Mouse (Mus musculus): ENCODE data around the gene Dcbld2. TPM values are rescaled to one million over a fixed set of nuclear protein-coding genes. Genes with fewer than 3 reads are reported as not detected.

The Dcbld2 gene
- total and polyA plus RNA-seq, 3 experiments, result 2.2 to 3.7 (median 3.3) TPM

GRCm38 (mm10) chr16:58504945-58505344 lies 96.7 kb downstream of the Dcbld2 start:
- H3K27me3 ChIP-seq (replicated peaks), result no peaks in the 10 kb centered on the region
- no peak overlapping the region; the same call in 1 of the 2 replicates for H3K9ac ChIP-seq (ENCODE audit: insufficient read depth, low read depth)
- dilution Hi-C loops (cut with MboI; ENCODE audit: extremely low pct_ligation_motif_present, extremely low pct_unique_long_range_greater_than_20kb, low sequenced_read_pairs), result no loop called here
- no peak overlapping the region for H3K4me3 ChIP-seq (replicated peaks in 1 of 3; ENCODE audit: low read depth in 2 of 3, low read length in 2 of 3, poor library complexity in 1 of 3)
- no peak for DNase-seq (ENCODE audit: extremely low read depth)
- TF ChIP-seq UBTF (IDR thresholded peaks at IDR 0.05; ENCODE audit: low read depth, low read length), result no peak
- TF ChIP-seq NELFE (IDR thresholded peaks at IDR 0.05; ENCODE audit: low read depth, low read length), result no peak
- no peak for TF ChIP-seq MAZ (IDR thresholded peaks at IDR 0.05; ENCODE audit: low read depth, low read length)
- 0 out of 2 replicates have a peak, but pooled peaks have one; percentile 28 for TF ChIP-seq CHD1 (IDR thresholded peaks at IDR 0.05; ENCODE audit: low read depth, low read length)
- TF ChIP-seq ZNF384 (IDR thresholded peaks at IDR 0.05; ENCODE audit: low read depth, low read length), result peak; percentile 62; the same call in 1 of the 2 replicates
- TF ChIP-seq USF2 (conservative IDR thresholded peaks at IDR 0.05; ENCODE audit: low read depth, low read length), result no peak
- 0 out of 2 replicates have a peak, but pooled peaks have one; percentile 26 for TF ChIP-seq ZMIZ1 (IDR thresholded peaks at IDR 0.05; ENCODE audit: low read depth, low read length)
- TF ChIP-seq MXI1 (IDR thresholded peaks at IDR 0.05; ENCODE audit: low read depth, low read length), result no peak
- TF ChIP-seq POLR2AphosphoS2 (IDR thresholded peaks at IDR 0.05; ENCODE audit: low read depth, low read length), result peak; percentile 51; the same call in 1 of the 2 replicates
- TF ChIP-seq IRF4 (IDR thresholded peaks at IDR 0.05; ENCODE audit: low read depth, low read length), result no peak
- no peak for TF ChIP-seq MAX (IDR thresholded peaks at IDR 0.05; ENCODE audit: low read length)
- H3K4me1 ChIP-seq (ENCODE audit: control insufficient read depth in 1 of 2, insufficient read depth in 2 of 2), result peaks cover 23 to 81% of the 10 kb centered on the region in 2 experiments
- 0 out of 2 replicates have a peak overlapping the region, but pooled peaks have one; percentile 26 for H3K27ac ChIP-seq (ENCODE audit: insufficient read depth, low read depth)
- H3K4me2 ChIP-seq (ENCODE audit: insufficient read depth, low read depth, poor library complexity, severe bottlenecking), result peak overlapping the region; percentile 42; the same call in 1 of the 2 replicates
- peaks cover 22 to 55% of the 10 kb centered on the region in 2 experiments for H3K36me3 ChIP-seq (replicated peaks in 1 of 2; ENCODE audit: control insufficient read depth in 1 of 2, insufficient read depth in 1 of 2, low read length in 1 of 2)
- peaks cover 75% of the 10 kb centered on the region for H3K79me2 ChIP-seq (replicated peaks; ENCODE audit: control insufficient read depth, extremely low read depth, insufficient read depth, poor library complexity, severe bottlenecking)
- no peaks in the 10 kb centered on the region for H3K9me3 ChIP-seq (replicated peaks; ENCODE audit: low read length)
- in situ Hi-C loops (cut with MboI; ENCODE audit: low pct_ligation_motif_present, low pct_unique_long_range_greater_than_20kb, low sequenced_read_pairs), result no loop called here

- H3K9me3 ChIP-seq (replicated peaks; ENCODE audit: low read length), result no peaks in the 10 kb centered on the region
- in situ Hi-C loops (cut with MboI; ENCODE audit: low pct_ligation_motif_present, low pct_unique_long_range_greater_than_20kb, low sequenced_read_pairs), result loop anchor here (5.0 to 10.0 kb wide), 2 partner anchors 55 to 193 kb away; no protein-coding TSS in a partner anchor
- H3K4me1 ChIP-seq (ENCODE audit: control insufficient read depth in 1 of 2, insufficient read depth in 2 of 2), result peaks cover 13 to 82% of the 10 kb centered on the region in 2 experiments
- peak overlapping the region; percentile 92 for H3K9ac ChIP-seq (ENCODE audit: insufficient read depth, low read depth)
- H3K27me3 ChIP-seq (replicated peaks), result no peaks in the 10 kb centered on the region
- H3K27ac ChIP-seq (ENCODE audit: insufficient read depth, low read depth), result peak overlapping the region; percentile 77
- H3K4me2 ChIP-seq (ENCODE audit: insufficient read depth, low read depth, poor library complexity, severe bottlenecking), result peak overlapping the region; percentile 96
- dilution Hi-C loops (cut with MboI; ENCODE audit: extremely low pct_ligation_motif_present, extremely low pct_unique_long_range_greater_than_20kb, low sequenced_read_pairs), result no loop called here
- TF ChIP-seq EP300 (IDR thresholded peaks at IDR 0.05; ENCODE audit: low read length) (no peak; the same call in 1 of the 2 replicates), TCF12 (IDR thresholded peaks at IDR 0.05; ENCODE audit: low read depth, low read length) (peak; percentile 34; the same call in 1 of the 2 replicates), SIN3A (IDR thresholded peaks at IDR 0.05; ENCODE audit: low read length) (no peak), POLR2A (IDR thresholded peaks at IDR 0.05; ENCODE audit: low read depth, low read length) (peak; percentile 52; the same call in 1 of the 2 replicates), UBTF (IDR thresholded peaks at IDR 0.05; ENCODE audit: low read depth, low read length) (0 out of 2 replicates have a peak, but pooled peaks have one; percentile 36), ETS1 (conservative IDR thresholded peaks at IDR 0.05; ENCODE audit: low read depth, low read length) (peak; percentile 83), TBP (conservative IDR thresholded peaks at IDR 0.05; ENCODE audit: low read depth, low read length) (peak; percentile 65), BHLHE40 (IDR thresholded peaks at IDR 0.05; ENCODE audit: low read depth, low read length) (peak; percentile 98), ZKSCAN1 (IDR thresholded peaks at IDR 0.05; ENCODE audit: borderline replicate concordance, low read depth, low read length) (no peak), SMC3 (IDR thresholded peaks at IDR 0.05; ENCODE audit: low read depth, low read length) (no peak), MAX (IDR thresholded peaks at IDR 0.05; ENCODE audit: low read length) (no peak), ZNF384 (IDR thresholded peaks at IDR 0.05; ENCODE audit: low read depth, low read length) (peak; percentile 66), ELF1 (IDR thresholded peaks at IDR 0.05; ENCODE audit: low read depth, low read length) (0 out of 2 replicates have a peak, but pooled peaks have one; percentile 6)
- H3K79me2 ChIP-seq (replicated peaks; ENCODE audit: control insufficient read depth, extremely low read depth, insufficient read depth, poor library complexity, severe bottlenecking), result peaks cover 87% of the 10 kb centered on the region
- no peak overlapping the region for H3K4me3 ChIP-seq (replicated peaks in 1 of 3; ENCODE audit: low read depth in 2 of 3, low read length in 2 of 3, poor library complexity in 1 of 3)
- H3K36me3 ChIP-seq (replicated peaks in 1 of 2; ENCODE audit: control insufficient read depth in 1 of 2, insufficient read depth in 1 of 2, low read length in 1 of 2), result peaks cover under 1 to 36% of the 10 kb centered on the region in 2 experiments
- peak; percentile 80 for DNase-seq (ENCODE audit: extremely low read depth)
Observed at GRCm38 (mm10) chr16:58512181-58512761, 104.0 kb downstream of the Dcbld2 start.
